Mouse (Mus musculus): Measurements from ENCODE around the gene Agap2.

Gene Agap2

GRCm38 (mm10) chr10:127075080-127075479 is at the start of gene Agap2:
Gene Agap2, plus strand, starts transcription at chr10:127075284.
- DNase-seq, result no peak

DNA sequence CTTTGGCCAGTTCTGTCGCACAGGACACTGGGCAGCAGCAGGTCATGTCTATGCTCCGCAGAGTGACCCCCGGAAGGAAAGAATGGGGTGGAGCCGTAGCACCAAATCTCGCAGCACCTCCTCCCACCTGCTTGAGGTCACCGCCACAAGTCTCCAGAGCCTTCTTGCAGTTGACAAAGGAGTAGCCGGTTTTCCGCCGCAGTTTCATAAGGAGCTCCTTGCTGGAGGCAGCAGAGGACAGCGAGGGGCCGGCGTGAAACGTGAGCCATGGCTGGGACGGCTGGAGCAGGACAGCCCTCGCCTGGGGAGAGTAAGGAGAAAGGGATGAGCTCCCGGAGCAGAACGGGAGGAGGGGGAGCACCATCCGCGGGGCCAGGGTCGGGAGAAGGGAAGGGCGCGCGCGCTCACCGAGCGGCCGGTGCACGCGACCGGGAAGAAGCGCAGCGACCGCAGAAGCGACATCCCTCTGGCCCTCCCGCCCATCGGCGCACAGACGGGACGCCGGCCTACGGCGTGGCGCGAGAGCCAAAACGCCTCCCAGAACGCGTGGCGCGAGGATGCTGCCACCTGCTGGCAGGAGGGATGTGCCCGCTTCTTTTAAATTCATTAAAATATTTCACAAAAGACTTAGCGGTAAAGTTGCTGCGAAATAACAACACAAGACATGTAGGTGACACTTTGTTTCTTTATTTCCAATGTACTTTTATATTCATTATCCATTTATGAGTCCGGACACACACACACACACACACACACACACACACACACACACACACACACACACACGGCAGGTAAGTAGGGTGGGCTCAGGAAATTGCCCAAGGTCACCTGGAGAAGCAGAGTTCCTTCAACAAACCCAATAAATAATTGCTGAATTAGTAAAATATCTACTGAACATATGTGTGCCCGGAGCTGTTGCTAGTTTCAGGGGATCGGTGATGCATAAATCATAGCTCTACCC is 44.5 kb upstream of the Agap2 start, which contains the start of gene Tsfm:
Tsfm (minus strand) TSS at position 505 of the 961 bp plus-strand sequence.
- DNase-seq, result peak; percentile 94

GRCm38 (mm10) chr10:127033301-127033741 is 41.8 kb upstream of the Agap2 start:
- peak; percentile 74 for DNase-seq

GRCm38 (mm10) chr10:127036273-127036672 is 38.8 kb upstream of the Agap2 start:
- peak; percentile 80 for DNase-seq

GRCm38 (mm10) chr10:127037641-127038040 is 37.4 kb upstream of the Agap2 start:
- DNase-seq, result peak; percentile 52

DNA sequence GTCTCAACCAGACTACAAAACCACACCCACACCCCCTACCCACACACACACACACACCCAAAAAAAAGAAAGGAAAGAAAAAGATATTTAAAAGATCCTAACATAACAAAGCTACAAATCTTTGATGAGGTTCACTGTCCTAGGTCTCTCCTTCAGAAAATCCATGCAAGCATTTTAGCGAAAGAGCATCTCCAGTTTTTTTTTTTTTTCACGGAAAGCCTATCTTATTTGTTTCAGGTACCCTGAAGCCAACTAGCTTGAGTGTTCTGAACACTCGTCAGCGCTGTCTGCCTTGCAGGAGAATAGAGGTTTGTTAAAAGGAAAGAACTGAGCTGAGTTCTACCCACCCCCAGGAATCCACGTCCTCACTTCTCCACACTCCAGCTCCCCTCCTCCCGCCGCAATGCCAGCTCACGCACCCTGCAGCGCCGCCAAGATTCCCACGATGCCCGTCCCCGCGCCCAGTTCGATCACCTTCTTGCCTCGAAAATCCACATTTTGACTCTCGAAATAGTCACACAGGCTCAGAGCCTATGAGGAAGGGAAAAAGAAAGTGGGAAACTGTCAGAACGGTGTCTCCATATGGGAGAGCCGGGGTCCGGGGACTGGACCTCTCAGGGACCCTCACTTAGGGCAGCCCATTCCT is 34.4 kb upstream of the Agap2 start:
- peak; percentile 46 for DNase-seq

GRCm38 (mm10) chr10:127041274-127041766 is 33.8 kb upstream of the Agap2 start, which contains the start of the genes Mettl1 and Eef1akmt3:
Gene Mettl1, plus strand, starts transcription at chr10:127041414.
Gene Eef1akmt3, minus strand, starts transcription at chr10:127041513.
- DNase-seq, result peak; percentile 61

- peak; percentile 93 for DNase-seq
These were observed 33.2 kb upstream of the Agap2 start for GRCm38 (mm10) chr10:127041774-127042338.

DNA sequence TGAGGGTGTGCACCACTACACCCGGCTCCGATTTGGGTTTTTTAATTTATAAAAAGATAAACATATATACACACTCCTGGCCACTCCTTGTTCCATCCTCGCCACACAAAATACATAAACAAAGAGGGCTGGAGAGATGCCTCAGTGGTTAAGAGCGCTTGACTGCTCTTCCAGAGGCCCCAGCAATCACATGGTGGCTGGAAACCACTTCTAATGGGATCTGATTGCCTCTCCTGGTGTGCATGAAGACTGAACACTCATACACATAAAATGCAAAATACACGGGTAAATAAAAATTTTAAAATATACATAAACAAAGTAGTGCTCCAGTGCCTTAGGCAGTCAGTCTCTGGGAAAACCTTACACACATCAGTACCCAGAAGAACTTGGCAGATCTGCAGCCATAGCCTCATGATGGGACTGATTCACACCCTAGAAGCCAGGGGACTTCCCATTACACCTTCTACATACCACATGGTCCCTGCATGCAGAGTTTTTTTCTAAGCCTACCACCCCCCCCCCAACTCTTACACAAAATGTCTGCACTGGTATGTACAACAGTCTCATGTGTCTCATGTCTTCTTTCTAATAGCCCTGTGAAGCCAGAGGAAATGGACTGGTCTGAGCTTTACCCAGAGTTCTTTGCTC is 32.5 kb upstream of the Agap2 start:
- DNase-seq, result no peak

DNA sequence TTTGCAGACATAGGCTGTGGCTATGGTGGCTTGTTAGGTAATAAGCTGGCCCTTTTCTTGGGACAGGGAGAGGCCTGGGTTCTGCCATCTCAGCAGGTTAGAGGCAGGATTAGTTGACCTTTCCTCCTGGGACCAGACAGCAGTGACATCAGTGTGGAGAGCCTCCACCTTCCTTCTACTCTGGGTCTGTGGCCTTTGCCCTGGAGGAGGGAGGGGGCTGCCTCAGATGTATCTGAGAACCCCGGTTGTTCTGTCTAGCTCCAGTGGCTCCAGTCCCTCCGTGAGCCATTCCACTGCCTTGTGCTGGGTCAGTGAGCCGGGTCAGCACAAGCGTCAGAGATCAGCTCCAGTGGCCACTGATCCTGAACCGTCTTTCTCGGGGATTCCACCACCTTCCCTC is 31.9 kb upstream of the Agap2 start:
- peak; percentile 88 for DNase-seq

DNA sequence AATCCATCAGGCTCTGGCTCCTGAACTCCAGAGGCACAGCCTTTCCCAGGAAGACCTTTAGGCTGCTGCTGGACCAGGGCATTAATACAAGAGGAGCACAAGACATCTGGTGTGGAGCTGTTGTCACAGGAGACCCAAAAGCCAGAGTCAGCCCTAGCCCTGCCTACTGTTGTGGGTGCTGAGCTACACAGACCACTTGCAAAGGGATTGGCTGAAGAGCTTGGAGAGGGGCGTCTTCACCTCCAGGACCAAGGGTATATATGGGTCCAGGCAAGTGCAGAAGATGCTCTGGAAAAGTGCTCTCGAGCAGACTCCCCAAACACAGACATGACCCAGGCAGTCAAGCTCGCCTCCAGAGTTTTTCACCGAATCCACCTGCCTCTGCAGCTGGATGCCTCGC is 27.1 kb upstream of the Agap2 start, which contains the start of gene Cyp27b1:
Cyp27b1 (plus strand) TSS at position 297 of the 400 bp plus-strand sequence.
- peak; percentile 51 for DNase-seq

- no peak for DNase-seq
These were observed 26.3 kb upstream of the Agap2 start for GRCm38 (mm10) chr10:127048608-127049394.

- peak; percentile 48 for DNase-seq
These were observed 25.5 kb upstream of the Agap2 start for GRCm38 (mm10) chr10:127049395-127050118.

DNA sequence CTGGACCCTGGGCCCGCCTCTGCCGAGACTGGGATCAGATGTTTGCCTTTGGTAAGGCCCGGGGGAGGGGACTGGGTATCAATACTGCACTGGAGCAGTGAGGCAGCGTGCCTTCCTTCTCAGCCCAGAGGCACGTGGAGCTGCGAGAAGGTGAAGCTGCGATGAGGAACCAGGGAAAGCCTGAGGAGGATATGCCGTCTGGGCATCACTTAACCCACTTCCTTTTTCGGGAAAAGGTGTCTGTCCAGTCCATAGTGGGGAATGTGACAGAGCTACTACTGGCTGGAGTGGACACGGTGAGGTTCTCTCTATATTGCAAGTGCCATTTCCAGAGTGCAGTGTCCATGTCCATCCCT is 25.0 kb upstream of the Agap2 start:
- DNase-seq, result no peak

GRCm38 (mm10) chr10:127054646-127055045 is 20.4 kb upstream of the Agap2 start:
- no peak for DNase-seq

- DNase-seq, result no peak
These were observed 19.7 kb upstream of the Agap2 start for GRCm38 (mm10) chr10:127055406-127055805.

GRCm38 (mm10) chr10:127056490-127056889 is 18.6 kb upstream of the Agap2 start:
- DNase-seq, result no peak

GRCm38 (mm10) chr10:127058161-127058560 is 16.9 kb upstream of the Agap2 start:
- DNase-seq, result peak; percentile 86

DNA sequence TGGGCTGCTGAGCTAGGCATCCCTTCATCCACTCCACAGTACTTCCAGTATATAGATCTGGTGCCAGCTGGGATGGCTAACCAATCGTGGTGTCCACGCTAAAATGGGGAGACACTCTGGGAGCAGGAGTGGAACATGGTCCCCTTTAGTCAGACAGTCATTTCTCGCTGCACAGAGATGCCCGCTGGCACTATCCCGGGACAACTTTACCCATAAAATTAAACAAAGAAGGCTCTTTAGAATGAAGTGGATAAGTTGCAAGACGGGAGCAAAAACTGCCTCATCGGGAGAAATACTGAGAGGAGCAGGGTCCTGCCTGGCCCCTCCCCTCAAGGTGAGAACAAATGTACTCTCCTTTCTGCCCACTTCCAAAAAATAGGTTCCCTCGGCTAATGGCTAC is 16.4 kb upstream of the Agap2 start:
- no peak for DNase-seq

DNA sequence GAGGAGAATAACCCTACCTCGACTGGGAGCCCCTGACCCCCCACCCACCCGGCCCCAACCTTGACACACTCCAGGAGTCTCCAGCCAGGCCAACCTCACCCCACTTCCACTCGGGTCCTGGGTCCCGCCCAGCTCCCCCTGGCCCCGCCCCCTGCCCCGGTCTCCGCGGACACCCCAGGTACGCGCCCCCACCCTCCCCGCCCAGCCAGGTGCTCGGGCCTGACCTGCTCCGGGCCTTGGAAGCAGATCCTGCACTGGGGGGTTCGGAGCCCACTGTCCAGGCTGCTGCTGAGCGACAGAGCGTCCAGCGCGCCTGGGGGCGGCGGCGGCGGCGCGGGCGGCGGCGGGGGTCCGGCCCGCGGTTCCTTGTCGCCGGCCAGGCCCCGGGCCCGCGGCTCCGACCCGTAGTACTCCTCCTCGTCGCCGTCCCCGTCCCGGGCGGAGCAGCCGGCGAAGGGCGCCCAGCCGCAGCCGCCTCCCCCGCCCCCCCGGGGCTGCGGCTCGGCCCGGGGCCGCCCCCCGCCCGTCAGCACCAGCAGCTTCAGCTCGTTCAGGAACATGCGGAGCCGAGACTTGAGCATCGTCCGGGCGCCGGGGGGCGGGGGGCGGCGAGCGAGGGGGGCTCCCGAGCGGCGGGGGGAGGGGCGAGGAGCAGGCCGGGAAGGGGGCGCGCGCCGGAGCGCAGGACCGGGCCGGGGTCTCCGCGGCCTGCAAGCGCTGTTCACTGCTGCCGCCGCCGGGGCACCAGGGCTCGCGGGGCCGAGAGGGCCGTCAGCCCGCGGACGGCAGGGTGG is 15.7 kb upstream of the Agap2 start:
- DNase-seq, result peak; percentile 40
